Mouse (Mus musculus) lung, adult 2 months (tissue): ENCODE data around the gene Akip1. TPM values are rescaled to one million over a fixed set of nuclear protein-coding genes. Genes with fewer than 3 reads are reported as not detected.

Experiments used
- DNase-seq: peaks from one replicate; pipeline ENCODE4 v3.0.0; 2022
- H3K4me1 ChIP-seq: fragments of 200-500 bp; 2 replicates; pipeline ENCODE4 v1.6.1; 2011; ENCODE audit warnings: low read length; ENCODE audit not compliant: control insufficient read depth, insufficient read depth
- H3K4me3 ChIP-seq: fragments of 200-500 bp; replicated peaks from 2 replicates; pipeline ENCODE3; 2011; ENCODE audit warnings: low read depth, mild to moderate bottlenecking, control low read depth, low read length; ENCODE audit errors: extremely low read depth
- CTCF ChIP-seq: fragments of 200-500 bp; IDR thresholded peaks from 2 replicates; pipeline ENCODE4 v1.5.1; 2011; ENCODE audit warnings: mild to moderate bottlenecking, low read length, control low read depth; ENCODE audit not compliant: insufficient read depth
- POLR2A ChIP-seq: fragments of 200-500 bp; IDR thresholded peaks from 2 replicates; pipeline ENCODE4 v1.6.1; 2011; ENCODE audit warnings: low read depth, mild to moderate bottlenecking, control low read depth, low read length, borderline replicate concordance; ENCODE audit errors: extremely low read depth
- WGBS: fragments of 180-500 bp; shearing (Covaris S2); methylation state at CpG from one replicate; pipeline ENCODE4 v1.1.7; 2018; 5-methylcytosine and 5-hydroxymethylcytosine counted together
- polyA plus RNA-seq: library from polyadenylated mRNA; depleted of rRNA; stranded (reverse); fragments of >200 nt; gene quantifications from 2 replicates; pipeline ENCODE4 v1.2.3, GENCODE M21; 2012

Gene Akip1
- polyA plus RNA-seq, 1 experiment = 18.3 TPM

GRCm38 (mm10) chr7:109702721-109703120 is 769 bp upstream of the Akip1 start:
- H3K4me3 ChIP-seq = no peak overlapping the region
- WGBS = 68% methylated on average over 4 of the region's 4 CpGs
- no peak for TF ChIP-seq POLR2A
- TF ChIP-seq CTCF = no peak
- H3K4me1 ChIP-seq = peaks cover 16% of the 10 kb centered on the region
- DNase-seq = no peak

- Histone ChIP-seq H3K4me1 (peaks cover 16% of the 10 kb centered on the region), H3K4me3 (peak overlapping the region; percentile 90)
- no peak for DNase-seq
- TF ChIP-seq POLR2A = no peak
- no peak for TF ChIP-seq CTCF
- 4% methylated on average over 17 of the region's 17 CpGs for WGBS
These were observed 507 bp downstream of the Akip1 start for GRCm38 (mm10) chr7:109704016-109704377.

GRCm38 (mm10) chr7:109704461-109704860 is 971 bp downstream of the Akip1 start:
- TF ChIP-seq POLR2A = no peak
- no peak for TF ChIP-seq CTCF
- Histone ChIP-seq H3K4me3 (no peak overlapping the region), H3K4me1 (peaks cover 16% of the 10 kb centered on the region)
- 34% methylated on average over 3 of the region's 3 CpGs for WGBS
- no peak for DNase-seq

- peak; percentile 60 for DNase-seq
- peak; percentile 48; the same call in 1 of the 2 replicates for TF ChIP-seq CTCF
- no peak for TF ChIP-seq POLR2A
- Histone ChIP-seq H3K4me1 (peaks cover 16% of the 10 kb centered on the region), H3K4me3 (no peak overlapping the region)
- WGBS = 25% methylated on average over 4 of the region's 4 CpGs
These were observed 3.7 kb downstream of the Akip1 start for GRCm38 (mm10) chr7:109707023-109707785.

GRCm38 (mm10) chr7:109708961-109709382 is 5.5 kb downstream of the Akip1 start:
- no peak overlapping the region for H3K4me3 ChIP-seq
- 51% methylated on average over 3 of the region's 3 CpGs for WGBS
- H3K4me1 ChIP-seq = peaks cover 12% of the 10 kb centered on the region
- TF ChIP-seq CTCF = no peak
- no peak for TF ChIP-seq POLR2A
- DNase-seq = peak; percentile 45

GRCm38 (mm10) chr7:109710069-109710468 is 6.6 kb downstream of the Akip1 start:
- WGBS = 33% methylated on average over 1 of the region's 1 CpGs
- no peak for DNase-seq
- Histone ChIP-seq H3K4me3 (no peak overlapping the region), H3K4me1 (peaks cover 9% of the 10 kb centered on the region; the same call in 1 of the 2 replicates)
- TF ChIP-seq CTCF = no peak
- TF ChIP-seq POLR2A = no peak

- no peak overlapping the region for H3K4me3 ChIP-seq
- no peak for DNase-seq
- 86% methylated on average over 7 of the region's 7 CpGs for WGBS
- TF ChIP-seq POLR2A (no peak), CTCF (no peak)
- H3K4me1 ChIP-seq = peaks cover 6% of the 10 kb centered on the region; the same call in 1 of the 2 replicates
These were observed 8.7 kb downstream of the Akip1 start for GRCm38 (mm10) chr7:109712198-109712597.

- no peak for DNase-seq
- Histone ChIP-seq H3K4me3 (no peak overlapping the region), H3K4me1 (0 out of 2 replicates have a peak, but pooled peaks cover under 1% of the 10 kb centered on the region)
- TF ChIP-seq CTCF (no peak), POLR2A (no peak)
- 88% methylated on average over 2 of the region's 2 CpGs for WGBS
These were observed 10.0 kb downstream of the Akip1 start for GRCm38 (mm10) chr7:109713434-109713982.

GRCm38 (mm10) chr7:109719286-109719685 is 15.8 kb downstream of the Akip1 start:
- no peak for DNase-seq
- no peak for TF ChIP-seq POLR2A
- TF ChIP-seq CTCF = peak; percentile 2; the same call in 1 of the 2 replicates
- no peak overlapping the region for H3K4me3 ChIP-seq
- 56% methylated on average over 9 of the region's 9 CpGs for WGBS
- H3K4me1 ChIP-seq = no peaks in the 10 kb centered on the region

GRCm38 (mm10) chr7:109722618-109723017 is 19.1 kb downstream of the Akip1 start:
- DNase-seq = no peak
- Histone ChIP-seq H3K4me1 (no peaks in the 10 kb centered on the region), H3K4me3 (no peak overlapping the region)
- TF ChIP-seq CTCF = no peak
- no peak for TF ChIP-seq POLR2A
- 97% methylated on average over 2 of the region's 2 CpGs for WGBS
